Mouse (Mus musculus) liver, adult (tissue): ENCODE results near the gene Gpr4.

Experiments
- GATA4 ChIP-seq: IDR thresholded peaks from 2 replicates; pipeline ENCODE4 v1.6.1; 2014; ENCODE audit warnings: mild to moderate bottlenecking, low read length; ENCODE audit not compliant: insufficient replicate concordance

Gene Gpr4

GRCm38 (mm10) chr7:19256567-19256966, 44.2 kb downstream of the Gpr4 start:
- no peak for TF ChIP-seq GATA4

DNA sequence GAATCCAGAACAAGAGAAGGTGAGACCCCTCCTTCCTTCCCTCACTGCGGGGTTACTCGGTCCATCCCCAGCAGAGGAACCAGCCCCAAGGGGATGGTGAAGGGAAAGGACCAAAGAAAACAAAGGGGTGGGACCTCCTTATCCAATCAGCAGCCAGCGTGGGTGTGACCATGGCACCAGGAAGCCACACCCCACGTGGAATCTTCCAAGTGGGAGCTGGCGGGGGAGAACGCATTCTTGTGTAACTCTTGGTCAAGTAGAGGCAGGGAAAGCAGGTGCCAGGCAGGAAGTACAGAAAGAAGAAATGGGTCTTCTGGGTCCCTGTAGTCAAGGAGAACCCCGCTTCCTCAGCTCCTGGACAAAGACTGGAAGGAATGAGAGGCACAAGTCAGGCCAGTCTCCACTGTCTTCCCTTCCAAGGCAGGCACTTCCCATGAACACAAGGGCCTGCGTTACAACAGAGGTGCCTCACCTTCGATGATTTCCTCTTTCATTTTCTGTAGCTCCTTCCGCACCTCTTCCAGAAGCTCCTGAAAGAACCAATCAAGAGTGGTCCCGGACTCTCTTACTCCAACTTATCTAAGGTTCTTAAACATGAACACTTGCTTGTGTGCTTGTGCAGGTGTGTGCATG, 45.2 kb downstream of the Gpr4 start:
- TF ChIP-seq GATA4 = no peak

DNA sequence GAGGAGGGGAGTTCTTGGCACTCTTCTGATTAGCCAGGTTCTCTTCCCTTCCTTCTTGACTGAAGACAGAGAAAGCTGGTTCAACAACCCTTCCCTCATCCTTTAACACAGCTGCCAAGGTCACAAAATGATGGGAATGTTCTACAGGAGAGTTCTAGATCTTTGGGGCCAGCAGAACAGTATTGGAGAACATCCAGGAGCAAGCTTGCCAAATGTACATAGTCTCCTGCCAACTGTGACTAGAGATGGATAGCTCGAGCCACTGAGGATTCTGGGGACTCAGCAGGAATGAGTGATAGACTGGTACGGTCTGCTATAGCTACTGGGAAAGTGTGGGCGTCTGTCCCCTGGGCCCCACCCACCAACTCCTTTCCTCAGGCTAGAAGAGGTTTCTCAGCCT, 46.0 kb downstream of the Gpr4 start:
- no peak for TF ChIP-seq GATA4

GRCm38 (mm10) chr7:19265147-19265546, 52.8 kb downstream of the Gpr4 start:
- no peak for TF ChIP-seq GATA4

- no peak for TF ChIP-seq GATA4
Observed at GRCm38 (mm10) chr7:19265928-19266822, 53.8 kb downstream of the Gpr4 start.

DNA sequence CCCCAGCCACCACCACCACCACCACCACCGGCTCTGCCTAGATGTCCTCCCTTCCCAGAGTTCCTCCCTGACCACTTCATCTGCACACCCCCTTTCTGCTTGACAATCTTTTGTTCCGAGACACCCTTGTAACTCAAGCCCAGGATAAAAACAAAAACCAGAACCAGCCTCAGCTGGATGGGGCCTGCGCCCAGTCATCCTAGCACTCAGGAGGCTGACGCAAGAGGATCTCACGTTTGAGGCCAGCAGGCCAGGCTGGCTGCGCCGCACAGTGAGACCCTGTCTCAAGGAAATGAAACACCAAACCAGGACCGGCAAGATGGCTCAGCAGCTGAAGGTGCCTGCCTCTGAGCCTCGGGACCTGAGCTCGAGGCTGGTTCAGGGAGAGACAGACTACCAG, 54.7 kb downstream of the Gpr4 start:
- TF ChIP-seq GATA4 = no peak

DNA sequence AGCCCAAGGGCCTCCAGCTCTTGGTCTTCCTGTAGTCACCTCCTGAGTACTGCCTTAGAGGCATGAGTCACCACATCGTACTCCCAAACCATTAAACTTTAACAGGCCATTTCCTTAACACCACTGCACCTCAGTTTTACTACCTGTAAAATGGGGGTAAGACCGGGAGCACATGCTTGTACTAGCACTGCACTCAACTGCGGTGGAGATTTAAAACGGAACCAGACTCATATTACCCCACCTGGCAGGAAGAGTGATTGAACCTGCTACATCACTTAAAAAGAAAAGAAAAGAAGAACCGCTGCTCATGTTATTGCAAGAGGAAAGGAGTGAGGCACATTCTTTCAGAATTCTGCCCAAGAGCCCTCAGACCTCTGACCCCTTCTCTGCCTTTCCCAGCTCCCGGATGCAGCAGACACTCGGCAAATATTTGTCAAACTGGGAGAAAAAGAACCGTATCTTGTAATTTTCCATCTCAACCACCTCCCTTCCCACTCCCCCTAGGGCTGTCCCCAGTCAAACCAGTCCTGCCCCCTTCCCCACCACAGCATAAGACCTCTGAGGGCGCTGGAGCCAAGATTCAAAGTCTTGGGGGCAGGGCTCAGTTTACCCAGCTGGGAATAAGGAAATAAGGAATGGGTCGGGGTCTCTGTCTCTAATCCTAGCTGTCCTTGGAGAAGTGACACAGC, 56.8 kb downstream of the Gpr4 start:
- TF ChIP-seq GATA4 = no peak

DNA sequence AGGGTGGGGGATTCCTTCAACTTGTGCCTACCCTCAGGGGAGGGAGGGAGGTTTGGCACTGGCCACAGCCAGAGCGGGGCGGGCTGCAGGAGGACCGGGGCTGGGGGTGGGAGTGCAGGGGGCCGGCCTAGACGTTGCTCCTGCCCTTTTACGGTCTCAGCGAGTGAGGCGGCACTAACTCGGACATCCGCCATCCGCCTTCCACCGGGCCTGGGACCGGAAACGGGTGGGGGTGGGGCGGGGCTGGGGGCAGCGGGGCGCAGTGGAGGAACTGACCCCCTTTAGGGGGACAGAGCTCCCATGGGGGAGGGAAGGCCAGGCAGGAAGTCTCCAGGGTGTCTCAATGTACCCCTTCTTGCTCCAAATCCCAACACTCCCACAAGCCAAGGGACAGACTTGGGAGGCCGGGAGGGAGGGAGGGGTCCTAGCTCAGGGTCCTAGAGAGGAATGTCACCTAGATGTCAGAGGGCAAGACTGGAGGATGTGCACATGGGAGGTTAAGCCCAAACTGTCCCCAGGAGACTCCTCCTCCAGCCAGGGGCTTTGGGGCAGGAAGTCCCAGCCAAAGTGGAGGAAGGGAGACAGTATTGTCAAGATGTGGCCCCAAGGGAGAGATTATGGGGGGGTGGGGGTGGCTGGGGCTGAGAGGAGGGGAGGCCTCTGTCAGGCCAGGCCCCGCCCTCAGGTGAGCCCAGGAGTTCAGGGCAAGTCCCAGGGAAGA, 57.5 kb downstream of the Gpr4 start:
- TF ChIP-seq GATA4 = no peak

DNA sequence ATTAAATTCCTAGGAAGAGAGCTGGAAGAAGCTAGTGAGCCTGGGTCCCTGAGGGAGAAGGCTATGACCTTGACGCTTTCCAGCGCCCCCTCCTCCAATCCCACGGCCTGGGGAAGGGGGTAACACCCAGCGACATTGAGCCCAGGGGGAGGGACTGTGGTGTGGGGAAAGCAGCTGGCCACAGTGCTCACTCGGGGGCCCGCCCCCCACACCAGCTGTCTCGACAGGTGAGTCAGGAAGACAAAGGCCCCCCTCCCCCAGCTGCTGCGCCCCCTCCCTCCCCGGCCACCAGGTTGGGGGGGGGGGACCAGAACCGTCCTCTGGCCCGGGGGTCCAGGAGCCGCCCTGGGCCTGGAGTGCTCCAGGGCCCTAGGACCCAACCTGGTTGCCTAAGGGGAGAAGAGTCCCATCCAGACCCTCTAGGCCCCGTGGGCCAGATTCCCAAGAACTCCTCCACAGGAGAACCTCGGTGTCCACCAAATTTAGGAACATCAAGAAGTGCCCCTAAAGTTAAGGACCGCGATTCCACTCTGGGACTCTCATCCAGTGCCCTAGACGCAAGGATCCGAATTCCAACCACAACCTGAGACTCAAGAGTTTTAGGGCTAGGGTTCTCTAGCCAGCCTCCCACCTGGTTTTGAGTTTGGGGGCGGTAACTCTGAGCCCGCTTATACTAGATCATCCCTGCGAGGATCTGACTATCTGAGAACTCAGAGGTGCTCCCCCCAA, 58.3 kb downstream of the Gpr4 start:
- TF ChIP-seq GATA4 = no peak

- no peak for TF ChIP-seq GATA4
Observed at GRCm38 (mm10) chr7:19271238-19272172, 59.2 kb downstream of the Gpr4 start, which contains the start of gene Vasp. Vasp (minus strand) TSS chr7:19271817.

GRCm38 (mm10) chr7:19272173-19272764, 59.9 kb downstream of the Gpr4 start:
- no peak for TF ChIP-seq GATA4
